Mouse (Mus musculus) bone marrow, adult 2 months (tissue): Measurements from ENCODE around the gene Ninj2. TPM values are rescaled to one million over a fixed set of nuclear protein-coding genes. Genes with fewer than 3 reads are reported as not detected.

Source experiments
- H3K27ac ChIP-seq: fragments of 200-500 bp; 2 replicates; pipeline ENCODE4 v1.5.1; 2012; ENCODE audit warnings: low read depth, mild to moderate bottlenecking, control low read depth, inconsistent platforms, low read length; ENCODE audit not compliant: control insufficient read depth, poor library complexity, insufficient read depth
- H3K4me1 ChIP-seq: fragments of 200-500 bp; 2 replicates; pipeline ENCODE4 v1.6.1; 2011; ENCODE audit warnings: low read length; ENCODE audit not compliant: control insufficient read depth, insufficient read depth
- H3K4me3 ChIP-seq: fragments of 200-500 bp; replicated peaks from 2 replicates; pipeline ENCODE3; 2011; ENCODE audit warnings: mild to moderate bottlenecking, low read depth, low read length, control low read depth; ENCODE audit not compliant: control insufficient read depth
- CTCF ChIP-seq: fragments of 200-500 bp; IDR thresholded peaks from 2 replicates; pipeline ENCODE4 v1.5.1; 2011; ENCODE audit warnings: low read length, control low read depth; ENCODE audit not compliant: control insufficient read depth, insufficient read depth
- POLR2A ChIP-seq: fragments of 200-500 bp; IDR thresholded peaks from 2 replicates; pipeline ENCODE4 v1.6.1; 2011; ENCODE audit warnings: low read depth, mild to moderate bottlenecking, control low read depth, low read length, borderline replicate concordance; ENCODE audit not compliant: control insufficient read depth
- WGBS: fragments of 180-500 bp; shearing (Covaris S2); methylation state at CpG from one replicate; pipeline ENCODE4 v1.1.7; 2018; 5-methylcytosine and 5-hydroxymethylcytosine counted together
- polyA plus RNA-seq: library from polyadenylated mRNA; stranded (reverse); fragments of >200 nt; gene quantifications from 2 replicates; pipeline ENCODE4 v1.2.4, GENCODE M21; 2011; ENCODE audit warnings: low replicate concordance; ENCODE audit not compliant: missing spikeins, insufficient read depth, insufficient read length

Ninj2 gene
- polyA plus RNA-seq, 1 experiment = not detected

DNA sequence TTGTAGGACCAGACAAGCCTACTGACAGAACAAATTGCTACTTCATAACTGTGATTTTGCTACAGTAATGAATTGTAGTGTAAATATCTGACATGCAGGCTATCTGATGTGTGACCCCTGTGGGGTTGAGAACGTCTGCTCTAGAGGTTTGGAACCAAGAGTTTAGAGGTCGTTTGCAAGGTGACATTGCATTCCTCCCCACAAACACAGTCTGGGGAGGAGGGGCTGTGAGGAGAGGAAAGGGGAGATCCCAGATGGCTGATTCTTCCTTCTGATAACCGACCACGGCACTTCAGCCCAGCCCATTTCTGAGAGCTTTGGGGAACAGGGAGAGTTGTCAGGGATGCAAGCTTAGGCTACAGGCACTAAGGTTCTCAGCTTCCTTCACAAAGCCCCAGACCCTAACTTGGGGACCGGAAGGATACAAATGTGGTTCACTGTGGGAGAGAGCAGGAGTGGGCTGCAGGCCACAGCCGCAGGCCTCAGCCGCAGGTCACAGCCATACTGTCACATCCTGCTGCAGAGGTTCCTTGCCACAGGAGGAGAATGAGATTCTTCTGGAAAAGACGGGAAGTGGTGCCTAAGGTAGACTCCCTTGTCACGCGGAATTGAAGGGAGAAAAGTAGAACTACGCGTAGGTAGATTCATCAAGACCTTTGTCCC is 56.4 kb downstream of the Ninj2 start:
- TF ChIP-seq CTCF (no peak), POLR2A (no peak)

DNA sequence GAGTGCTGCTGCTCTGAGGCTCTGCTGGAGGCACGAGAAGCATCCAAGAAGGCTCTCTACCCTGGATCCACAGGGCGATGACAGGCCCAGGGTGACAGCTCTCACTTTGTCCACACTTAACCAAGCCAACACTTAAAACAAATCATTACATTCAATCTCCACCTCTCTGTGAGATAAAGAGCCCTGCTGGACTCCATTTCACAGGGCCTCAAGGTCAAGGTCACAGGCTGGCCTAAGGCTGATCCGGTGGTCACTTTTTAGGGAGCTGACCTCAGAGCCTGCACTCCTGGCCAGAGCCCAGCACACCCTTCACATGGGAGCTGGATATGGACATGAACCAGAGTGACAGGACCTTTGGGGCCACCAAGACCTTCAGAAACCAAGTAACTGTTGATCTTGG is 57.1 kb downstream of the Ninj2 start:
- Histone ChIP-seq H3K4me3 (no peak overlapping the region), H3K4me1 (peaks cover 5% of the 10 kb centered on the region; the same call in 1 of the 2 replicates), H3K27ac (peak overlapping the region; percentile 10)
- 72% methylated on average over 3 of the region's 3 CpGs for WGBS
- TF ChIP-seq CTCF (no peak), POLR2A (no peak)

More for the DNA sequence above, 56.4 kb downstream of the Ninj2 start:
- 30% methylated on average over 12 of the region's 12 CpGs for WGBS
- Histone ChIP-seq H3K4me3 (no peak overlapping the region), H3K27ac (peak overlapping the region; percentile 10), H3K4me1 (peaks cover 3% of the 10 kb centered on the region; the same call in 1 of the 2 replicates)

DNA sequence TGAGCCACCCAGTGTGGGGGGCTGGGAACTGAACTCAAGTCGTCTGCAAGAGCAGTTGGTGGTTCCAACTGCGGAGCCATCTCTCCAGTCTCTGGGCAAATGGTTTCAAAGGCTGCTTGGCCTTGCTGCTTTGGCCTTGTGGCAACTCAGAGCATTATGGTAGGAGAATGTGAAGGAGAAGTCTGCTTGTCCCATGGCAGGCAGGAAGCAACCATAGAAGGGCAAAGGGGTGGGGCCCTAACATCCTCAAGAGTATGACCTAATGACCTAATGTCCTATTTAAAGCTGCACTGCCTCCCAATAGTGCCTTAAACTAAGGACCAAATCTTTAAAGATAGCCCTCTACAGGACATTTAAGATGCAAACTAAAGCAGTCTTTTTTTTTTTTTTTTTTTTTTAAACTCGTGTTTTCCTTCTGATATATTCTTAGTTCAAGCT is 58.5 kb downstream of the Ninj2 start:
- no peak for TF ChIP-seq POLR2A
- no peak for TF ChIP-seq CTCF
- peak overlapping the region; percentile 29 for H3K27ac ChIP-seq
- peaks cover 8% of the 10 kb centered on the region for H3K4me1 ChIP-seq
- H3K4me3 ChIP-seq = no peak overlapping the region
- WGBS = 49% methylated on average over 3 of the region's 3 CpGs

DNA sequence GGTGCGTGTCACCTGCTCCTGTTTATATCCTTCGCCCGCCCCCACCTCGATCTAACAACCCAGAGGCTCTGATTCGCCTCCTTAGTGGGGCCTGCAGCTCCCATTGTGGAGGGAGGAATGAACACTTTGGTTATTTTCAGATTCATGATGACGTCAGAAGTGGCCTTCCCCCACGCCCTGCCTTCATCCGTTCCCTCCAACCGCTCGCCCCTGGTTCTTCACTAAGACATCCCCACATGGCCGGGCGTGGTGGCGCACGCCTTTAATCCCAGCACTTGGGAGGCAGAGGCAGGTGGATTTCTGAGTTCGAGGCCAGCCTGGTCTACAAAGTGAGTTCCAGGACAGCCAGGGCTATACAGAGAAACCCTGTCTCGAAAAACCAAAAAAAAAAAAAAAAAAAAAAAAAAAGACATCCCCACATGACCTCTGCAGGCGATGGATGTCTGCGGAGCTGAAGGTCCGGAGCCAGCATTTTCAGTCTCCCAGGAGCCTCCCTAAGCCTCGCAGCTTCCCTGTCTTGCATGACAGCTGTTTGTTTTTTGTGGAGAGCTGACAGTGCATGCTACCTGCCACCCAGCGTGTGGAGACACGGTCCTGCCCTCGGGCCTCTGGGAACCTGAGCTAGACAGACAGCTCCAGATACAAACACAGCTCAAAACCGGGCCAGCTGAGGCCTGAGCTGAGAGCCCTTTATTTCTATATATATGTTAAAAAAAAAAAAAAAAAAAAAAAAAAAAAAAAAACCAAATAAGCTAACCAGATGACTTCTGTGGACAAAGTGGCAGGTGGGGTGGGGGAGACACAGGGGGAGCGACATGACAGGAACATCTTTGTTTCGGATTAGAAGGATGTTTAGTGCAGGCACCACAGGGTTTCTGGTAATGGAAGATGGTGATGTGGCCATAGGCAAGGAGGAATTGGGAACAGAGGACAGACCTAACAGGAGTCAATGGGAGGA is 59.9 kb downstream of the Ninj2 start:
- no peak overlapping the region for H3K4me3 ChIP-seq
- 79% methylated on average over 24 of the region's 26 CpGs for WGBS
- H3K4me1 ChIP-seq = peaks cover 11% of the 10 kb centered on the region
- no peak overlapping the region for H3K27ac ChIP-seq
- TF ChIP-seq CTCF (no peak), POLR2A (no peak)

DNA sequence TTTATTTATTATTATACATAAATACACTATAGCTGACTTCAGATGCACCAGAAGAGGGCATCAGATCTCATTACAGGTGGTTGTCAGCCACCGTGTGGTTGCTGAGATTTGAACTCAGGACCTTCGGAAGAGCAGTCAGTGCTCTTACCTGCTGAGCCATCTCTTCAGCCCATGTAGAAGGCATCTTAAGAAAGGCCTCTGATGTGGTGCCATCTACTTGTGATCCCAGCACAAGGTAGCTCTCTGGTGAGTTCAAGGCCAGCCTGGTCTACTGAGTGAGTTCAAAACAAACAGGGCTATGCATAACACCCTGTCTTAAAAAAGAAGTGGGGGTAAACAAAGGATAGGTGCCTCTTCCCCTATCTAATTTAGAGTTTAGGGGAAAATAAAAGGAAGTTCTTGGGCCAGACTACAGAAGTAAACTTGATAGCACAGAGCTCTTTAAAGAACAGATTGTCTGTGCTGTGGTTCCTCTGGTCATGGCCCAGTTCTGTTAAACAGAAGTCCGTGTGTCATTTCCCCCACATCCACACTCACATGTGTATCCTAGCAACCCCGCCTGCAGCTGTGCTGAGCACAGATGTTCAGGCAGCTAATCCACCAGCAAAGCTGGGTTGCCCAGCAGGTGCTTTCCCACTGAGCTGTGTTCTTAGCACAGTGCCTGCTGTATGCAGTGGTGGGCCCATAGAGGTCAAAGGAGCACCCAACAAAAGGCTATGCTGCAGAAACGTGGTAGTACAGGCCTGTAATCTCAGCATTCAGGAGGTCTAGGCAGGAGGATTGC is 61.6 kb downstream of the Ninj2 start:
- Histone ChIP-seq H3K4me3 (no peak overlapping the region), H3K27ac (no peak overlapping the region), H3K4me1 (peaks cover 11% of the 10 kb centered on the region)
- TF ChIP-seq CTCF (no peak), POLR2A (no peak)
- 36% methylated on average over 5 of the region's 5 CpGs for WGBS

DNA sequence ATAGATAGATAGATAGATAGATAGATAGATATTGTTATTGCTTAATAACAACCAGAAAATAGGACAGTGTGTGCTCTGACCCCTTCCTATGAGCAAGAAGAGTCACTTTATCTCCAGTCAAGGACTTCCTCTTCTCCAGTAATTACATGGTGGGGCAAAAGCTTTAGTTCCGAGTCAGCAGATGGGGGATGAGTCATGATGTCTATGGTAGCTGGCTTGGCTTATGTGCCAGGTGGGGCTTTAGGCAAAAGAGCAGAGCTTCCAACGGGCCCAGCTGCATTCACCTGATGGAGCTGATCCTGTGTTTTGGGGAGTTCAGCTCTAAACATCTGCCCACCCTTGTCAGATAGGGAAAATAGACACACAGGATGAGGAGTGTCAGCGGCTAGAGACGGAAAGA is 62.4 kb downstream of the Ninj2 start:
- no peak overlapping the region for H3K4me3 ChIP-seq
- WGBS = 46% methylated on average over 4 of the region's 4 CpGs
- peaks cover 9% of the 10 kb centered on the region for H3K4me1 ChIP-seq
- TF ChIP-seq POLR2A (no peak), CTCF (no peak)
- no peak overlapping the region for H3K27ac ChIP-seq

DNA sequence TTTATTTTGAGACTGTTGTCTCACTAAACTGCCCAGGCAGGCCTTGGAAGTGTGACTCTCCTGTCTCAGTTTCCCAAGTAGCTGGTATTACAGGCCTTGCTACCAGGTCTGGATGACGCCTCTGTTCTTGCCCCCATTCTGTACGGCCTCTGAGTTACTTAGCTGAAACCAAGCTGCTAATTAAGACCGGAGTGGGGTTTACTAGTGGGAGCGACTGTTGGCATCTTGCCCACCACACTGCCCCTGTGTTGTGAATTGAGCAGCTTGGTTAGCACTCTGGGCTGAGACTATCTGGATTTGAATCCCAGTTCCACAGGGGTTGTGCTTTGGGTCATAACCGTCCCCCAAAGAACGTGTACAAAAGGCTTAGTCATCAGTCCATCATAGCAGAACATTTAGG is 64.3 kb downstream of the Ninj2 start:
- Histone ChIP-seq H3K4me3 (no peak overlapping the region), H3K4me1 (peaks cover 8% of the 10 kb centered on the region), H3K27ac (no peak overlapping the region)
- TF ChIP-seq CTCF (no peak), POLR2A (no peak)
- 83% methylated on average over 6 of the region's 6 CpGs for WGBS
